ENCODE assay signal across 8 mouse cellular contexts in the genomic region with DNA sequence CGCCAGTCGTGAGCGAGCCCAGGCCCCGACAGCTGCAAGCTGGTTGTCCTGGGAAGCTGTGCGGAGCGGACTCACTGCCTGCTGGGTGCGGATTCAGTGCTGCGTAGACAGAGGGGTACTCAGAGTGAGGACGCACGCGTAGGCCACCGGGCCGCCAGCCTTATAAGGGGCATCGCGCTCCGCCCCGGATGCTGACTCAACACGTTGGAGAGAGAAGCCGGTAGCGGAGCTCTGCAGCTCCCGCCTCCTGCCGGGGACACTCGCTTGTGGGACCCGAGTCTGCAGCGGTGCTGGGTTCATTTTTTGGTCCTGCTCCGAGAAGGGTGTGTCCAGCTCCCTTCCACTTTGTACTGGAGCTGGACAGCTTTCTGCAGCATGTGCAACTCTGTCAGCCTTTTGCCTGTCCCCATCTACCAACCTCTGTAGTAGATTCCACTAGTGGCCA. TPM values are rescaled to one million over a fixed set of nuclear protein-coding genes. Genes with fewer than 3 reads are reported as not detected.
DNase-seq lines count a peak whose midpoint lies in the region; ATAC-seq and TF ChIP-seq lines count a peak whose summit lies in the region.

A gene (minus strand): TSS at position 198 of the 445 bp plus-strand sequence.

- H3K27me3 ChIP-seq in C2C12 (ENCODE audit: control insufficient read depth, insufficient read depth, insufficient read length) = no peaks in the 10 kb centered on the region
- no peaks in the 10 kb centered on the region for H3K27me3 ChIP-seq in erythroblast, embryonic 14.5 days (ENCODE audit: control insufficient read depth)
- no peaks in the 10 kb centered on the region for H3K27me3 ChIP-seq in heart, embryonic 11.5 days (ENCODE audit: control insufficient read depth, insufficient read depth, low read length)
- H3K27me3 ChIP-seq in kidney, embryonic 15.5 days = no peaks in the 10 kb centered on the region
- H3K27me3 ChIP-seq in limb, embryonic 15.5 days = no peaks in the 10 kb centered on the region
- no peaks in the 10 kb centered on the region for H3K27me3 ChIP-seq in midbrain, postnatal 0 days (ENCODE audit: insufficient read depth, low read length)

- H3K79me3 ChIP-seq in C2C12 (ENCODE audit: low read depth) = peaks cover 6% of the 10 kb centered on the region

- no peak for TF ChIP-seq CTCF in C2C12 (IDR thresholded peaks at IDR 0.05; ENCODE audit: control insufficient read depth, insufficient read depth, insufficient read length)
- no peak for TF ChIP-seq CTCF in brain, embryonic 14.5 days (IDR thresholded peaks at IDR 0.05; ENCODE audit: borderline replicate concordance, extremely low read depth, insufficient read depth, insufficient read length)
- peak; percentile 50 for TF ChIP-seq CTCF in midbrain, postnatal 0 days (IDR thresholded peaks at IDR 0.05)

- H3K79me2 ChIP-seq in C2C12 (ENCODE audit: control insufficient read depth, insufficient read depth) = peaks cover 18% of the 10 kb centered on the region

- ATAC-seq in heart, embryonic 11.5 days (replicated peaks; ENCODE audit: insufficient number of reproducible peaks, low FRiP score, low TSS enrichment) = peak; percentile 85
- peak; percentile 87 for ATAC-seq in kidney, embryonic 15.5 days (replicated peaks; ENCODE audit: low FRiP score)
- peak; percentile 81 for ATAC-seq in limb, embryonic 15.5 days (ENCODE audit: insufficient number of reproducible peaks, low FRiP score, low TSS enrichment, low read depth)
- peak; percentile 88 for ATAC-seq in midbrain, postnatal 0 days (ENCODE audit: low FRiP score)

- no peaks in the 10 kb centered on the region for H3K36me3 ChIP-seq in C2C12 (ENCODE audit: control insufficient read depth, insufficient read depth)
- peaks cover 9% of the 10 kb centered on the region for H3K36me3 ChIP-seq in erythroblast, embryonic 14.5 days (ENCODE audit: control insufficient read depth)
- H3K36me3 ChIP-seq in heart, embryonic 11.5 days (ENCODE audit: control insufficient read depth, insufficient read depth, low read length) = no peaks in the 10 kb centered on the region
- H3K36me3 ChIP-seq in kidney, embryonic 15.5 days = peaks cover 10% of the 10 kb centered on the region
- peaks cover 7% of the 10 kb centered on the region for H3K36me3 ChIP-seq in limb, embryonic 15.5 days
- H3K36me3 ChIP-seq in midbrain, postnatal 0 days (ENCODE audit: insufficient read depth, low read length) = peaks cover 2% of the 10 kb centered on the region; the same call in 1 of the 2 replicates

- TF ChIP-seq POLR2A in brain, embryonic 14.5 days (IDR thresholded peaks at IDR 0.05; ENCODE audit: borderline replicate concordance, extremely low read depth, insufficient read depth, insufficient read length, poor library complexity, severe bottlenecking) = peak; percentile 55; the same call in 1 of the 2 replicates

- H3ac ChIP-seq in C2C12 (ENCODE audit: control insufficient read depth, insufficient read length, low read depth) = peak within 1 kb of the TSS; percentile 72

- peak within 1 kb of the TSS; percentile 84 for H3K4me2 ChIP-seq in heart, embryonic 11.5 days
- peak within 1 kb of the TSS; percentile 76 for H3K4me2 ChIP-seq in kidney, embryonic 15.5 days
- H3K4me2 ChIP-seq in limb, embryonic 15.5 days = peak within 1 kb of the TSS; percentile 66
- peak within 1 kb of the TSS; percentile 75 for H3K4me2 ChIP-seq in midbrain, postnatal 0 days (ENCODE audit: low read depth, low read length, poor library complexity, severe bottlenecking)

- H3K4me3 ChIP-seq in C2C12 (ENCODE audit: insufficient read depth, poor library complexity, severe bottlenecking) = peak within 1 kb of the TSS; percentile 51
- H3K4me3 ChIP-seq in erythroblast, embryonic 14.5 days (replicated peaks) = peak within 1 kb of the TSS; percentile 69
- H3K4me3 ChIP-seq in heart, embryonic 11.5 days (ENCODE audit: low read depth, low read length) = peak within 1 kb of the TSS; percentile 77
- peak within 1 kb of the TSS; percentile 66 for H3K4me3 ChIP-seq in kidney, embryonic 15.5 days (replicated peaks)
- H3K4me3 ChIP-seq in limb, embryonic 15.5 days = peak within 1 kb of the TSS; percentile 74
- H3K4me3 ChIP-seq in midbrain, postnatal 0 days (ENCODE audit: low read depth, low read length) = peak within 1 kb of the TSS; percentile 50

- H3K9me3 ChIP-seq in erythroblast, embryonic 14.5 days (ENCODE audit: control insufficient read depth, low read length) = no peaks in the 10 kb centered on the region
- no peaks in the 10 kb centered on the region for H3K9me3 ChIP-seq in heart, embryonic 11.5 days (replicated peaks; ENCODE audit: control insufficient read depth, low read length)
- H3K9me3 ChIP-seq in kidney, embryonic 15.5 days (replicated peaks) = no peaks in the 10 kb centered on the region
- H3K9me3 ChIP-seq in limb, embryonic 15.5 days = no peaks in the 10 kb centered on the region
- H3K9me3 ChIP-seq in midbrain, postnatal 0 days (ENCODE audit: low read length) = no peaks in the 10 kb centered on the region

- DNase-seq in brain, embryonic 14.5 days (ENCODE audit: low read depth) = peak; percentile 88
- DNase-seq in midbrain, postnatal 0 days (ENCODE audit: low spot score) = peak; percentile 89
- peak; percentile 68 to 79 for DNase-seq in spleen, postnatal 14 days (ENCODE audit: low spot score in 2 of 2)

- peaks cover 33% of the 10 kb centered on the region for H3K4me1 ChIP-seq in erythroblast, embryonic 14.5 days (ENCODE audit: control insufficient read depth)
- H3K4me1 ChIP-seq in heart, embryonic 11.5 days (ENCODE audit: control insufficient read depth, insufficient read depth, low read length) = peaks cover 8% of the 10 kb centered on the region; the same call in 1 of the 2 replicates
- H3K4me1 ChIP-seq in kidney, embryonic 15.5 days = peaks cover 24% of the 10 kb centered on the region
- peaks cover 14% of the 10 kb centered on the region for H3K4me1 ChIP-seq in limb, embryonic 15.5 days
- peaks cover 4% of the 10 kb centered on the region; the same call in 1 of the 2 replicates for H3K4me1 ChIP-seq in midbrain, postnatal 0 days (ENCODE audit: insufficient read depth, low read length)

- H3K27ac ChIP-seq in heart, embryonic 11.5 days (ENCODE audit: low read depth, low read length) = peak within 1 kb of the TSS; percentile 82
- peak within 1 kb of the TSS; percentile 83 for H3K27ac ChIP-seq in kidney, embryonic 15.5 days
- peak within 1 kb of the TSS; percentile 83 for H3K27ac ChIP-seq in limb, embryonic 15.5 days
- H3K27ac ChIP-seq in midbrain, postnatal 0 days (ENCODE audit: low read depth, low read length) = peak within 1 kb of the TSS; percentile 73

- under 1% methylated on average over 26 of the region's 26 CpGs for WGBS in heart, embryonic 11.5 days (ENCODE audit: insufficient replicate concordance)
- 0% methylated on average over 26 of the region's 26 CpGs for WGBS in kidney, embryonic 15.5 days
- WGBS in limb, embryonic 15.5 days = 0% methylated on average over 26 of the region's 26 CpGs
- WGBS in midbrain, postnatal 0 days = 0% methylated on average over 24 of the region's 26 CpGs

- peak within 1 kb of the TSS; percentile 94 for H3K9ac ChIP-seq in heart, embryonic 11.5 days (ENCODE audit: low read depth, low read length)
- peak within 1 kb of the TSS; percentile 66 for H3K9ac ChIP-seq in kidney, embryonic 15.5 days
- H3K9ac ChIP-seq in limb, embryonic 15.5 days = peak within 1 kb of the TSS; percentile 82
- H3K9ac ChIP-seq in midbrain, postnatal 0 days (replicated peaks; ENCODE audit: low read length, poor library complexity, severe bottlenecking) = peak within 1 kb of the TSS; percentile 55

TF ChIP-seq in C2C12, 6 proteins besides CTCF, POLR2A, EP300 and RAD21:
- TF ChIP-seq MAX (IDR thresholded peaks at IDR 0.05) = peak; percentile 61
- no peak for TF ChIP-seq MYOD1 (IDR thresholded peaks at IDR 0.05; ENCODE audit: control insufficient read depth, insufficient read length, low read depth)
TF ChIP-seq in C2C12: peak in this region for 1.

RNA-seq across cellular contexts. Expression of the gene that starts here (rescaled TPM):
- polyA plus RNA-seq in C2C12 (2012; fragmentation: generic; extraction: Trizol) = 863 TPM
- 266 and 307 TPM in 2 replicates for polyA plus RNA-seq in brain, embryonic 14.5 days (2012; rRNA removed)
- 14.9 and 28.9 TPM in 2 replicates for polyA plus RNA-seq in erythroblast, embryonic 14.5 days (2012)
- 359 and 387 TPM in 2 replicates for polyA plus RNA-seq in heart, embryonic 11.5 days (2014; fragmentation: Nextera tagmentation; extraction: Ambion mirVana)
- 529 and 563 TPM in 2 replicates for polyA plus RNA-seq in kidney, embryonic 15.5 days (2015; fragmentation: Nextera tagmentation; extraction: Ambion mirVana)
- polyA plus RNA-seq in limb, embryonic 15.5 days (2015; fragmentation: Nextera tagmentation; extraction: Ambion mirVana) = 488 and 537 TPM in 2 replicates
- total RNA-seq in midbrain, postnatal 0 days (2014; rRNA removed) = 268 and 350 TPM in 2 replicates
- 665 and 685 TPM in 2 replicates for polyA plus RNA-seq in midbrain, postnatal 0 days (2015; fragmentation: Nextera tagmentation; extraction: Ambion mirVana)

Comparison
In these comparisons a context has a peak if more than half of its experiments do, and no peak if none do; other contexts are left out.
1. Peak in every context shown above with its lines: DNase-seq, ATAC-seq, H3K4me3 ChIP-seq and H3K27ac ChIP-seq.